Mouse (Mus musculus) brain, embryonic 14.5 days (tissue): ENCODE results near the gene Pik3cd.

Experiments used
- CTCF ChIP-seq: fragments of 200-500 bp; IDR thresholded peaks from 2 replicates; pipeline ENCODE4 v1.5.1; 2012; ENCODE audit warnings: inconsistent platforms, mild to moderate bottlenecking, moderate library complexity, borderline replicate concordance; ENCODE audit not compliant: insufficient read depth, insufficient read length; ENCODE audit errors: extremely low read depth
- POLR2A ChIP-seq: fragments of 200-500 bp; IDR thresholded peaks from 2 replicates; pipeline ENCODE4 v1.6.1; 2012; ENCODE audit warnings: mild to moderate bottlenecking, inconsistent platforms, borderline replicate concordance; ENCODE audit not compliant: poor library complexity, insufficient read depth, insufficient read length, severe bottlenecking; ENCODE audit errors: extremely low read depth

GRCm38 (mm10) chr4:149724916-149725470 is 22.6 kb upstream of the Pik3cd start:
- TF ChIP-seq CTCF (no peak), POLR2A (no peak)
